Mouse (Mus musculus) c-Kit-positive CD71-negative TER-119-negative erythroid progenitor cells, embryonic 14.5 days (primary cell): ENCODE measurements around the gene Krr1.
A peak's percentile ranks its signal among the peaks of the same experiment; 100 is the strongest.
"Not testable (repeated sequence)": the region's sequence is repeated elsewhere in the genome, so short reads cannot be mapped to it uniquely, and the experiment has no call there.

Source experiments
- DNase-seq: peaks from one replicate; pipeline ENCODE4 v3.0.0-alpha.2; 2013; ENCODE audit warnings: low read depth

Gene Krr1

DNA sequence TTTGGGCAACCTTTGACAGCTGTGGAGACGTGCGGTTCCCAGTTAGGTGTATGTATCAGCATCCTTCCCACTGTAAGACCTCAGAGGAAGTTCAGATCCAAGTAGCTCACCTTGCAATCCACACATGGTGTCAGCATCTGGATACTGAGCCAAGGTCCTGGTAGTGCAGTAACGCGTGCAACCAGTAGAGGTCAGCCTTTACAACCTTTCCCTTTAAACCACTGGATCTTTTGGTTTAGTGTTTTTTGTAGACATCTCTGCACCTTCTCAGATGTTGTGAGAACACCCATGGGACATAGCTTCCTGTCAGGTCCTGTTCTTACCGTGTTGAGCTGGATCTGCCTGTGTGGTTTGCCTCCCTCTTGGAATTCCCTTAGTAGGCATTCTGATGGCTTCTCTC lies 5.1 kb downstream of the Krr1 start:
- no peak for DNase-seq

DNA sequence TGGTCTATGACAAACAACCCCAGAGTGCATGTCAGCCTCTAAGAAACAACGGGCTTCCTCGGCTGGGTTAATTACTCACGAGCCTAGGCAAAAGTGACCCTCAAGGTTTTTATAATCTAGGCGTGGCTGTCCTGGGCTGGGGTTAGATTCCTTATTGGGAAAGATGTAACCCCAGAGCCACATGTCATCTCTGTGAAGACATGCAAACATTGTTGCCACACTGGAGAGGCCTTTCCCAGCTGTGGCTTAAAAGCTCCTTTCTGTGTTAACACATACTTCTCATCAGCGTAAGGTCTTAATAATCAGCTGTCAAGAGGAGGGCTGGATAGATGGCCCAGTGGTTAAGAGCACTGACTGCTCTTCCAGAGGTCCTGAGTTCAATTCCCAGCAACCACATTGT lies 10.6 kb downstream of the Krr1 start:
- no peak for DNase-seq

DNA sequence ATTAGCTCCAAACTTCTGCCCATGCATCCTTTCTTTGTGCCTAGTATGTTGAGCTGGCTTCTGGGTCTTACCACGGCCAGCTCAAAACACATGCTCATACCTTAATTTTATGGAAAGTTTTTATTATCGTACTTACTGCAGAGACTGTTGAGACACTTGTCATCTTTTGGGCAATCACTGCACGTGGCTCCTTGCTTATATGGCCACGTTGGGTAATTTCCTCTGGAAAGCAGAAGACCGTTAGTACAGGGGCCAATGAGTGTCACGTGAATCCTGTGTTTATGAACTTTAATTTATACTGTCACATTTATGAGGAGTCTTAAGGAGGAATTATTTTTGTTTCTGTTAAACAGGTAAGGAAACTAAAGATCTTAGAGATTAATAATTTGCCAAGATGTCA lies 14.0 kb downstream of the Krr1 start:
- DNase-seq, result no peak

DNA sequence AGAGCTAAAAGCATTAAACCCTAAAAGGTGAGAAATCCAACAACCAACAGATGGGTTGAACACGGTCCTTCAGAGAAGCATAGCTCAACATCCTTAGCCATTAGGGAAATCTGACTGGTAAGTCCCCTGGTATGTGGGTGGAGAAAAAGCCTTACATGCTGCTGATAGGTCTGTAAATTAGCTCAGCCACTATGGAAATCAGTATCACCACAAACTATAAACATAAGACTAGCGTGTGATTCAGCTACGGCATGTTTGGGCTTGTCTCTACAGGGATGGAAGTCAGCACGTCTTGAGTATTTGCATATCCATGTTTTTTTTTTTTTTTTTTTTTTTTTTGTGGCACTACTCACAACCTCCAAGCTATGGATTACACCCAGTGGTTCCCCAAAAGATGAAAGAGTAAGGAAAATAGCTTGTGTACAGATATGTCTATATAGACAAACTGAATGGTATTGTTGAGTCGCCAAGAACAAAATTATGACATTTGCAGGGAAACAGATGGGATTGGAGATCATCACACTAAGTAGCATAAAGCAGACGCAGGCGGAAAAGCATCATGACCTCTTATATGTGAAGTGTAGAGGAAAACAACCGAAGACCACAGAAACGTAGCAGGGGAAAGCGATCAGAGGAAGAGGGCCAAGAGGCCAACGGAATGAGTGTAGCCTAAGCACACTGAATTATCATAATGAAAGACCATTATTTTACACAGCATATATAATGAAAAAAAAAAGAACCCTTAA lies 23.5 kb downstream of the Krr1 start:
- no peak for DNase-seq

DNA sequence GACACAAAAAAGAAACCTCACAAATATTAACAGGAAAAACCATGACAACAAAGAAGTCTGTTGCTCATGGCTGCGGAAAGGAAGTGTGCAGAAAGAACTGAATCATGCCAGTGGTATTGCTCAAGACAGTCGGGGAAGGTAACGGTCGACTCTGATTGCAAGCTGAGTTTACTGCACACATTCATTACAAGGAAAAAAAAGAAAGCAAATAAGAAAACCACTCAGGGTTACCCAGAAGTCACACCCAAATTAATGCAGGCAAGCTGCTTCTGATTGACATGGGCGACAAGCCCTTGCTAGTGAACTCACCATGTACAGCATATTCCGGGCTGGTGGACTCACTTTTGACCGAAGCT lies 24.1 kb downstream of the Krr1 start:
- no peak for DNase-seq

DNA sequence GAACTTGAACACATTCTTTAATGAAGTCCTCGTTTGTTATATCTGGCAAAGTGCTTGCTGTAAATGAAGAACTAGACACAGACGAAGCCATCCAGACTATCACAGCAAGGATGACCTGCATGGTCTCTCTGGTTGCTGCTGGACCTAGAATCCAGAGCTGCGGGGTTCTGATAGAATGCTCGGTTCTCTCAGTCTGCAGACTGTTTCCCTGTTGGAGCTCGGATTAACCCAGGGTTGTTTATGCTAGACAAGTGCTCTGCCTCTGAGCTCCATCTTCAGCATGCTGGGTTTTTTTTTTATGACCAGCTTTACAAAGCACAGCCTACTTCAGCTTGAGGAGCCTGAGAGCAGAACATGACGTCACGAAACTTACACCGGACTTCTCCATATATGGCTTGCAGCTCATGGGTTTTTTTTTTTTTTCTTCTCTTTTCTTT lies 24.5 kb downstream of the Krr1 start:
- no peak for DNase-seq

DNA sequence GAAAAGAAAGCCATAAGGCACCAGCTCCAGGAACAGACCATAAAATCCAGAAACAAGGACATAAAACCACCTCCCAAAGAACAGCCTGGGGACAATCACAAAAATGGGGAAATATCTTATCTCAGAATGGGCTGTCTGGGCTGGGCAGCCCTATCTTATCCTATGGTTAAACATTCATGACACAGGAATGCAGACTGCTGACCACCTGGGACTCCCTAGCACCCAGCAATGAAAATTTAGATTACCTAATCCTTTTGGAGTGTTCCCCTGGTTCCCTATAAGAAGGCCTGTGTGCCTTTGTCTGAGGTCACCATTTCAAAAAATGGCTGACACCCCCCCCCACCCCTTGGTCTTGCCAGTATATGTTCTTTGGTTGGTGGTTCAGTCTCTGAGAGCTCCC lies 25.2 kb downstream of the Krr1 start:
- no peak for DNase-seq

DNA sequence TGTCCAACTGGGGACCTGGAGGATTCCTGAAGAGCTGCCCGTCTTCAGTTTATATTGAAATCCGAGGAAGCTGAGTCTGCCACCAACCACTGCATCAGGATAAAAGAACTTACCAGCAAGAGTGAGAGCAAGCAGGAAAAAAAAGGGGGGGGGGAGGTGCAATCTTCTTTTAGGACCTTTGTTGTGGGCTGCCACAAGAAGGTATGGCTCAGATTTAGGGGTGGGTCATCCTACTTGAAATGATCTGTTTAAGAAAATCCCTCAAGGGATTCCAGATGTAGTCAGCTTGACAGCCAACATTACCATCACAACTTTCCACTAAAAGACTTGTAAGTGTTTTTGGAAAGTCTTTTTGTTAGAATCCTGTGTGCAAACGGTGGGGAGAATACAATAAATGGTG lies 27.3 kb downstream of the Krr1 start:
- no peak for DNase-seq

DNA sequence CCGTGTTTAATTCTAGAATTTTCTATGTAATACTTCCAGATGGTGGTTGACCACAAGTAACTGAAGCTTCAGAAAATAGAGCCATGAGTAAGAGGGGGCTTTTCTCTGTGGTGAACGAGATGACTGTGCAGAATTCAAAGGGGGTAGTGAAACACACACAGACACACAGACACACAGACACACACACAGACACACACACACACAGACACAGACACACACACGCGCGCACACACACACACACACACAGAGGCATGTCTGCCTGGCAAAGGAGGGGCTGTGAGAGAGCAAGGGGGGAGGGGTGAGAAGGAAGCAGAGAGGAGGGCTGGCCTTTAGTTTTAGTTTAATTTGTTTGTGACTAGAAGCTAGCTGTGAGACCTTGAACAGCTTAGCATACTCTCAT lies 28.1 kb downstream of the Krr1 start:
- DNase-seq, result no peak

DNA sequence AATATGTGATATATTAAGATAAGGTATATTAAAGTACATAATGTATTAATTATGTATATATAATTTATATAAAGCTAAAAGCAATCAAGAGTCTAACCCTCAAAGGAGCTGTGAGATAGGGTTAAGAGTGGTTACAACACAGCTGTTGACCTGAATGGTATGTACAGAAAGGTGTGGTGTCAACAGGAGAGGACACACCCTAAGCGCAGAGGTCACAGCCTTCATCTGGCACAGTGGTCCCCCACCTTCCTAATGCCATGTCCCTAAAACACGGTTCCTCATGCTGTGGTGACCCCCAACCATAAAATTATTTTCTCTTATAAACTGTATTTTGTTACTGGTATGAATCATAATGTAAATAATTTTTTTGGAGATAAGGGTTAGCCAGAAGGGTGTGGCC lies 28.9 kb downstream of the Krr1 start:
- DNase-seq, result no peak

DNA sequence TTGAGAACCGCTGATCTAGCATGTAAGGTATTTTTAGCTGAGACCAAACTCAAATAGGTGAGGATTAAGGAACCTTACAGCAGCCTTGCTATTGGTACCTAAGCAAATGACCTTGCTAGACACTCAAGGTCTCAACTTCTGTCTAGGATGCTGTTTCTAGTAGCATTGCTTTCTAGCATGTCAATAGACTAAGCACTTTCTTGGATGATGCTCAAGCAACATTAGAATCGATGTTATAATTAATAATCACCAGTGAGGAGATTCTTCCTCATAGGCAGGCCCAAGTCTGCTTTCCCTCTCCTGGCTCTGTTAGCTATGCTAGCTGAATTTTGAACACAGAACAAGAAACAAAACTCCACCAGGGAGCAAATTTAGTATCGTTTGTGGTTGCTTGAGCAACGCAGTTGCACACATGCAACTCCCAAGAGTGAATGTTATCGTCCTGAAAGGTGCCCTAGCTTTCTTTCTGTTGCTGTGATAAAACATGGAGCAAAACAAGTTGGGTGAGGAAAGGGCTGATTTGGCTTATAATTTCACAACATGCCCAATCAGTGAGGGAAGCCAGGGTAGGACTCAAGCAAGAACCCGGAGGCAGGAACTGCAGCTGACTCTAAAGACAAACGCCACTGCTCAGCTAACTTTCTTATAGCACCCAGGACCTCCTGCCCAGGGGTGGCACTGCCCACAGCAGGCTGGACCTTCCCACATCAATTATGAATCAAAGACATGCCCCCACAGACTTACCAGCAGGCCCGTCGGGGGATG lies 29.5 kb downstream of the Krr1 start:
- DNase-seq, result no peak

DNA sequence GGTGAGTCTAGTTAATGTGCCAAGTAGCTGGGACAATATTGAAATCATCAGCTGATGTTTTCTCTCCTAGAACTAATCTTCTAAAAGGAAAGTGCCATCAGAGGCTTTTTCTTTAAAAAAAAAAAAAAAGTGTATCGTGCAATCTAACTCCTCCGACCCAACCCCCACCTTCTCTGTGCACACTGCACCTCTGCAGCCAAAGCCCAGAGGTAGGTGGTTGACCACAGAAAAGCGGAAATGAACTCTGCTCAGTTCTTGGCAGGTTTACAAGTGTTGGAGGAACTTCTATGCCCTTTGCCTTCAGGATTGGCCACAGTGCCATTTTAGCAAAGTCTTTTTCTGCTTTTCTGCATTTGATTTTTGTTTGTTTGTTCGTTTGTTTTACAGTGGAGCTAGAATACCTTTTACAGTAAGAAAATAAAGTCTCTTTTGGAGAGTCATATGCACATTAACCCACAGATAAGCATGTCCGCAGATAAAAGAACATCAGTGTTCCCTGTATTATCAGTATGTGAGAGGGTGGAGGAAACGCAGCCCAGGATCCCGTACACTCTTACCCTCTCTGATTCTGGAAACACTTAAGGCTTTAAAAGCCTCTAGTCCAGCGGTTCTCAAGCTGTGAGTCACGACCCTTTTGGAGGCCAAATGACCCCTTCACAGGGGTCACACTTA lies 30.2 kb downstream of the Krr1 start, which contains the start of gene Glipr1:
Gene Glipr1, minus strand, starts transcription at position 88 of the 672 bp plus-strand sequence.
- DNase-seq, result peak; percentile 74

DNA sequence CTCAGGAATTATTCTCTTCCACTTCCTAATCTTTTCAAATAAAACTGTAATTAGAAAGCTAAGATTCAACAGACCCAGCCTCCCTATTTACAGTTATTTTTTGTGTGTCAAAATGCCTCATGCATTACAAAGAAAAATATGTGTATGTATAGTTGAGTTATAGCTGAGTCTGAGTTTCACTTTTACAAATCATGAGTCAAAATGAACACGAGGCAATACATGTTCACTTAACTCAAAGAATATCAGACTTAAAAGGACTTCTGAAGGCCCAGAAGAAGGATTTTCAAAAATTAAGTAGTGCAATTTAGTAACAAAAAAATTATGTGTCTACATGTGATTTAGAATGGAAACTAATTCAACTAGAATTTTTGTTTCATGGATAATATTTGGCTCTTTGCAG lies 37.0 kb downstream of the Krr1 start:
- not testable (repeated sequence) for DNase-seq

DNA sequence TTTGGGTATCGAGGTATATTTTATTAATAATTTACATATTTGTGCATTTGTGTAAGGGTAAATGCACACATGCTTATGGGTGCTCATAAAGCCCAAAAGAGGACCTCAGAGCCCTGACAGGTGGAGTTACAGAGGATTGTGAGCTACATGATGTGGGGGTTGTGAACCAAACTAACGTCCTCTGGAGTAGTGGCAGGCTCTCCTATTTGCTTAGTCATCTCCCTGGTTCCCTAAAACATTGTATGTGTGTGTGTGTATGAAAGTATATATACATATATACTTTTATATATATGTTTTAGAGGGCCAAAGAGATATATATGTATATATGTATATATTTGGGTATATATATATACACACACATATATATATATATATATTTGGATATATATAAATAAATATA lies 51.1 kb downstream of the Krr1 start:
- DNase-seq, result no peak

DNA sequence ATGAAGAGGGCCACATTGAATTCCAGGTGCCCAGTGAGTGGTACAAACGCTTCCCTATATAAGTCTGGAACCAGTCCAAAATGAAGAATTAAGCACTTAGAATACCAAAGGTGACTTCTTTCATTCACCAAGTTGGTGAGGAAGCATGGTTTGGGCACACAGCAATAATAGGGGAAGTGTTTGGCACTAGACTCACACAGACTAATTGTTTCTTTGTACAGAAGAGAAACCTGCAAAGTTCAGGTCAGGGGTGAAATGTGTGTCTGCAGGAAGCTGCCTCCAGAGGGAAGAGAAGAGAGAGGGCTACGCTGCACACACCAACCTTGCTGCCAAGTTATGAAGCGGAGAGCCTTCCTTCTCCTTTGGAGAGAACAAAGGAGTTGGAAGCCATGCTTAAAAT lies 56.2 kb downstream of the Krr1 start:
- DNase-seq, result not testable (repeated sequence)
